In the genomic region with DNA sequence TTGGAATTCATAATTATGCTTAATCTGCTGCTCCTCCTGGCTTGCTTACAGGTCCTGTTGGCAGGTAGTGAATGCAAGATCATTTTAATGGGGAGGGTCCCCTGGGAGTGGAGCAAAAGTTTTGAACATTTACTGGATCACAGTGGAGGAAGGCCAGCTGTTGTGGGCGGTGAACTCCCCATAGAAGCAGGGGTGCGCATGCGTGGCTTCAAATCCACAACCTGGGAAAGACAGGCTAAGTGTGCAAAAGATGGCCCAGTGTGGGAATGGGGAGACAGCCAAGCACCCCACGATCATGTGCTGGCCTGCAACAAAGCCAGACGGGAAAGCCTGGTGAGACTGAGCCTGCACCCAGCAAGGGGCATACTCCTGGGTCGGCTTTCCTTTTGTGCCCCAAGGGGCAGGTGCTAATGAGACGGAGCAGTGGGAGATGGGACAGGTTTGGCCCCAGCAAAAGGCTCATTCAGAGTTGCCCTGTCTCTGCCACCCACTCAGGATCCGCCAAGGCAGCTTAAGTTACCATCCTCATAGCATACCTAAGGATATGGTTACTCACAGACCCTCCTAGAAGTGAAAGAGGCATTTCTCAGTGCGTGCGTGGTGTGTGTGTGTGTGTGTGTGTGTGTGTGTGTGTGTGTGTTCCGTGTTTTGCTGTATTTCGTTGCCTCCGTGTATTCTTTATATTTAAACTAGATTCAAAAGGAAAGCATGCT, we compare ENCODE assay signal across 10 mouse cellular contexts.
DNase-seq lines count a peak whose midpoint lies in the region; ATAC-seq lines count a peak whose summit lies in the region.
"Had no signal": no experiment of that assay in that cellular context is flagged by ENCODE, and none has a peak within 500 bp of the region (broad histone marks: within the 10 kb centered on the region; RNA-seq: fewer than 3 reads in every experiment).

No protein-coding gene starts in this region.

- H3K27ac ChIP-seq in kidney, embryonic 15.5 days: no peak overlapping the region
- peak overlapping the region; percentile 36; the same call in 1 of the 2 replicates for H3K27ac ChIP-seq in embryonic facial prominence, embryonic 10.5 days (replicated peaks)
- H3K27ac ChIP-seq: stomach, embryonic 15.5 days had no signal

- H3K36me3 ChIP-seq in kidney, embryonic 15.5 days: no peaks in the 10 kb centered on the region
- H3K36me3 ChIP-seq in embryonic facial prominence, embryonic 10.5 days (replicated peaks): no peaks in the 10 kb centered on the region
- H3K36me3 ChIP-seq: stomach, embryonic 15.5 days had no signal

- no peaks in the 10 kb centered on the region for H3K27me3 ChIP-seq in kidney, embryonic 15.5 days
- peaks cover 29% of the 10 kb centered on the region for H3K27me3 ChIP-seq in embryonic facial prominence, embryonic 10.5 days (replicated peaks; ENCODE audit: low read depth, poor library complexity, severe bottlenecking)
- H3K27me3 ChIP-seq: CH12.LX had no signal

- 0 out of 2 replicates have a peak, but pooled peaks have one; percentile 22 for ATAC-seq in kidney, embryonic 15.5 days (replicated peaks; ENCODE audit: low FRiP score)
- ATAC-seq in cerebellum, adult (ENCODE audit: insufficient number of reproducible peaks, low FRiP score, low TSS enrichment): peak; percentile 49; the same call in 1 of the 2 replicates

- 46% methylated on average over 13 of the region's 13 CpGs for WGBS in kidney, embryonic 15.5 days
- WGBS in embryonic facial prominence, embryonic 10.5 days: 39% methylated on average over 13 of the region's 13 CpGs

- 0 out of 2 replicates have a peak, but pooled peaks cover 5% of the 10 kb centered on the region for H3K4me1 ChIP-seq in kidney, embryonic 15.5 days
- peaks cover 16% of the 10 kb centered on the region for H3K4me1 ChIP-seq in embryonic facial prominence, embryonic 10.5 days
- H3K4me1 ChIP-seq: stomach, embryonic 15.5 days had no signal

- H3K9ac ChIP-seq in kidney, embryonic 15.5 days: no peak overlapping the region
- H3K9ac ChIP-seq: stomach, embryonic 15.5 days had no signal

- H3K4me3 ChIP-seq in kidney, embryonic 15.5 days (replicated peaks): no peak overlapping the region
- H3K4me3 ChIP-seq in embryonic facial prominence, embryonic 10.5 days: no peak overlapping the region
- H3K4me3 ChIP-seq: stomach, embryonic 15.5 days had no signal

- no peak overlapping the region for H3K4me2 ChIP-seq in kidney, embryonic 15.5 days
- H3K4me2 ChIP-seq: stomach, embryonic 15.5 days had no signal

- no peaks in the 10 kb centered on the region for H3K9me3 ChIP-seq in kidney, embryonic 15.5 days (replicated peaks)
- no peaks in the 10 kb centered on the region for H3K9me3 ChIP-seq in embryonic facial prominence, embryonic 10.5 days
- H3K9me3 ChIP-seq: stomach, embryonic 15.5 days had no signal

- DNase-seq in kidney, adult 8-10 months: no peak
- peak; percentile 31 for DNase-seq in embryonic facial prominence, embryonic 10.5 days (ENCODE audit: low spot score)
- DNase-seq in gastrocnemius, postnatal 4 days (ENCODE audit: low spot score in 2 of 2): peak; percentile 25 to 70
- DNase-seq in thymus, postnatal 25 days: no peak
- DNase-seq in adrenal gland, postnatal 14 days: no peak
- DNase-seq in thymus, postnatal 14 days: no peak

Comparison
In these comparisons a context has a peak if more than half of its experiments do, and no peak if none do; other contexts are left out.
1. DNase-seq: peak in embryonic facial prominence, embryonic 10.5 days (single experiment) and gastrocnemius, postnatal 4 days (2 of 2); none in kidney, adult 8-10 months (0 of 2), thymus, postnatal 25 days (single experiment), adrenal gland, postnatal 14 days (single experiment) and thymus, postnatal 14 days (single experiment).